Mouse (Mus musculus): ENCODE results near the gene Fthl17d. TPM values are rescaled to one million over a fixed set of nuclear protein-coding genes. Genes with fewer than 3 reads are reported as not detected.
"Not testable (repeated sequence)": the region's sequence is repeated elsewhere in the genome, so short reads cannot be mapped to it uniquely, and the experiment has no call there.

The Fthl17d gene
- polyA plus RNA-seq (2012; rRNA removed) (not detected in 2 replicates), polyA plus RNA-seq (2014; fragmentation: Nextera tagmentation; extraction: Ambion mirVana) (not detected in 2 replicates)

DNA sequence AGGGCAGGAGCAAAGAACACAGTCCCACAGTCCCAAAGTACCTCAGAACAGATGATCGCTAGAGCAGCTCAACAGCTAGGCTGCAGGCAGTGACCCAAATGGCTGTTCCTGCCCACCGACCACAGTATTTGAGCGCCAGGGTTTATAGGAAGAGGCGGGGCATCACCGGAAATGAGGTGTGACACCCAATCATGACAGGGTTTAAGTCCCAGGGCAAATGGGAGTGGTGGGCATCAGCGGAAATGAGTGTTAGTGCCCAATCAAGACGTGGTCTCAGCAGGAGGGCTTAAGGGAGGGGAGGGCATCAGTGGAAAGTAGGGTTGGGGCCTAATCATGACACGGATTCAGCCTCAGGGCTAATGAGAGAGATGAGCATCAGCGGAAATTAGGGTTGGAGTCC, at the start of gene Fthl17d:
Fthl17d (minus strand) TSS at position 101 of the 400 bp plus-strand sequence.
- not testable (repeated sequence) for H3K9ac ChIP-seq (replicated peaks); H3K36me3 ChIP-seq (replicated peaks; ENCODE audit: control insufficient read depth, insufficient read depth, low read depth); H3K4me2 ChIP-seq (ENCODE audit: low read depth); H3K4me3 ChIP-seq (ENCODE audit: insufficient read depth in 1 of 2, low read depth in 2 of 2, low read length in 2 of 2); H3K27me3 ChIP-seq (ENCODE audit: control insufficient read depth, insufficient read depth, low read length); H3K9me3 ChIP-seq (ENCODE audit: control insufficient read depth, low read length); H3K4me1 ChIP-seq (replicated peaks; ENCODE audit: control insufficient read depth in 2 of 2, insufficient read depth in 2 of 2, low read length in 1 of 2); ATAC-seq (ENCODE audit: insufficient read depth); DNase-seq (ENCODE audit: low read depth in 3 of 3, low spot score in 3 of 3); H3K27ac ChIP-seq
- no CpG with 5 or more reads among the region's 9 CpGs for WGBS (ENCODE audit: insufficient replicate concordance)

- H3K9me3 ChIP-seq (ENCODE audit: control insufficient read depth, low read length); H3K4me3 ChIP-seq (ENCODE audit: insufficient read depth in 1 of 2, low read depth in 2 of 2, low read length in 2 of 2); H3K4me1 ChIP-seq (replicated peaks; ENCODE audit: control insufficient read depth in 2 of 2, insufficient read depth in 2 of 2, low read length in 1 of 2); H3K9ac ChIP-seq (replicated peaks); H3K27ac ChIP-seq; ATAC-seq (ENCODE audit: insufficient read depth); DNase-seq (ENCODE audit: low read depth in 3 of 3, low spot score in 3 of 3); H3K36me3 ChIP-seq (replicated peaks; ENCODE audit: control insufficient read depth, insufficient read depth, low read depth); H3K27me3 ChIP-seq (ENCODE audit: control insufficient read depth, insufficient read depth, low read length); H3K4me2 ChIP-seq (ENCODE audit: low read depth): not testable (repeated sequence)
- WGBS (ENCODE audit: insufficient replicate concordance): no CpG with 5 or more reads among the region's 10 CpGs
Observed at GRCm38 (mm10) chrX:9033193-9033592, 46.6 kb upstream of the Fthl17d start, which contains the start of gene Fthl17e. TSS of gene Fthl17e (plus strand) at chrX:9033493.

- Histone ChIP-seq H3K4me2 (ENCODE audit: low read depth) (no peak overlapping the region), H3K4me3 (ENCODE audit: insufficient read depth in 1 of 2, low read depth in 2 of 2, low read length in 2 of 2) (no peak overlapping the region), H3K27ac (no peak overlapping the region), H3K36me3 (replicated peaks; ENCODE audit: control insufficient read depth, insufficient read depth, low read depth) (no peaks in the 10 kb centered on the region), H3K4me1 (replicated peaks; ENCODE audit: control insufficient read depth in 2 of 2, insufficient read depth in 2 of 2, low read length in 1 of 2) (no peaks in the 10 kb centered on the region), H3K9me3 (ENCODE audit: control insufficient read depth, low read length) (no peaks in the 10 kb centered on the region), H3K27me3 (ENCODE audit: control insufficient read depth, insufficient read depth, low read length) (no peaks in the 10 kb centered on the region), H3K9ac (replicated peaks) (no peak overlapping the region)
- ATAC-seq (ENCODE audit: insufficient read depth): no peak
- 43% methylated on average over 10 of the region's 10 CpGs for WGBS (ENCODE audit: insufficient replicate concordance)
- DNase-seq (ENCODE audit: low read depth in 3 of 3, low spot score in 3 of 3): no peak
- TF ChIP-seq CTCF (IDR thresholded peaks at IDR 0.05; ENCODE audit: low read depth) (no peak), EP300 (IDR thresholded peaks at IDR 0.05; ENCODE audit: low read depth) (no peak)
Observed at GRCm38 (mm10) chrX:9019481-9019880, 32.9 kb upstream of the Fthl17d start.

DNA sequence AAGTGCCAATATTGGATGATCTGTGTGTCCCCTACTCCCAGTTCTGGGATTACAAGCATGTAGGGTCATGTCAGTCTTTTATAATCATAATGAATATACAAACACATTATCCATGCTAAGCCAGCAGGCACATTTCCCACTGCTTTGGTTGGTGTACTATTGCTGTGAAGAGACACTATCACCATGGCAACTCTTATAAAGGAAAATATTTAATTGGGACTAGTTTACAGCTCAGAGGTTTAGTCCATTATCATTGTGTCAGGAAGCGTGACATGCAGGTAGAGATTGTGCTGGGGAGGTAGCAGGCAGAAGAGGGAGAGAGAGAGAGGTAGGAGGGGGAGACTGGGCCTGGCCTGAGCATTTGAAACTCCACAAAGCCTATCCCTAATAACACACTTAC, 29.5 kb upstream of the Fthl17d start:
- no peak for DNase-seq (ENCODE audit: low read depth in 3 of 3, low spot score in 3 of 3)
- no peak overlapping the region for H3K4me2 ChIP-seq (ENCODE audit: low read depth)
- no peak for ATAC-seq (ENCODE audit: insufficient read depth)
- no peak overlapping the region for H3K27ac ChIP-seq
- H3K27me3 ChIP-seq (ENCODE audit: control insufficient read depth, insufficient read depth, low read length): no peaks in the 10 kb centered on the region
- TF ChIP-seq EP300 (IDR thresholded peaks at IDR 0.05; ENCODE audit: low read depth) (no peak), CTCF (IDR thresholded peaks at IDR 0.05; ENCODE audit: low read depth) (no peak)
- no peak overlapping the region for H3K9ac ChIP-seq (replicated peaks)
- no peaks in the 10 kb centered on the region for H3K9me3 ChIP-seq (ENCODE audit: control insufficient read depth, low read length)
- 30% methylated on average over 1 of the region's 1 CpGs for WGBS (ENCODE audit: insufficient replicate concordance)
- H3K4me1 ChIP-seq (replicated peaks; ENCODE audit: control insufficient read depth in 2 of 2, insufficient read depth in 2 of 2, low read length in 1 of 2): no peaks in the 10 kb centered on the region
- no peaks in the 10 kb centered on the region for H3K36me3 ChIP-seq (replicated peaks; ENCODE audit: control insufficient read depth, insufficient read depth, low read depth)
- H3K4me3 ChIP-seq (ENCODE audit: insufficient read depth in 1 of 2, low read depth in 2 of 2, low read length in 2 of 2): no peak overlapping the region

GRCm38 (mm10) chrX:8976459-8976858, 10.1 kb downstream of the Fthl17d start, which contains the start of gene Fthl17c:
TSS of gene Fthl17c (minus strand) at chrX:8976559.
- not testable (repeated sequence) for DNase-seq (ENCODE audit: low read depth in 3 of 3, low spot score in 3 of 3); H3K9ac ChIP-seq (replicated peaks); H3K4me3 ChIP-seq (ENCODE audit: insufficient read depth in 1 of 2, low read depth in 2 of 2, low read length in 2 of 2); H3K9me3 ChIP-seq (ENCODE audit: control insufficient read depth, low read length); H3K27me3 ChIP-seq (ENCODE audit: control insufficient read depth, insufficient read depth, low read length); H3K4me1 ChIP-seq (replicated peaks; ENCODE audit: control insufficient read depth in 2 of 2, insufficient read depth in 2 of 2, low read length in 1 of 2); H3K27ac ChIP-seq; H3K36me3 ChIP-seq (replicated peaks; ENCODE audit: control insufficient read depth, insufficient read depth, low read depth); ATAC-seq (ENCODE audit: insufficient read depth); H3K4me2 ChIP-seq (ENCODE audit: low read depth)
- WGBS (ENCODE audit: insufficient replicate concordance): no CpG with 5 or more reads among the region's 11 CpGs

All from liver, embryonic 14.5 days (tissue).